Mouse (Mus musculus) hindbrain, embryonic 13.5 days (tissue): ENCODE data around the gene Mageb5. TPM values are rescaled to one million over a fixed set of nuclear protein-coding genes. Genes with fewer than 3 reads are reported as not detected.
"Not testable (repeated sequence)": the region's sequence is repeated elsewhere in the genome, so short reads cannot be mapped to it uniquely, and the experiment has no call there.

Experiments
- ATAC-seq: fragments of 200-750 bp; cut with Nextera tagmentation; 2 replicates; pipeline ENCODE4 v1.8.0; 2017; ENCODE audit warnings: moderate TSS enrichment; ENCODE audit not compliant: low FRiP score
- H3K27ac ChIP-seq: fragments of 300-500 bp; sonication (generic); 2 replicates; pipeline ENCODE4 v1.5.1; 2015; ENCODE audit warnings: inconsistent platforms, mild to moderate bottlenecking, moderate library complexity
- H3K27me3 ChIP-seq: fragments of 300-500 bp; sonication (generic); 2 replicates; pipeline ENCODE4 v1.6.1; 2015; ENCODE audit warnings: mild to moderate bottlenecking, inconsistent platforms
- H3K36me3 ChIP-seq: fragments of 300-500 bp; sonication (generic); 2 replicates; pipeline ENCODE4 v1.6.1; 2015; ENCODE audit warnings: mild to moderate bottlenecking, inconsistent platforms
- H3K4me1 ChIP-seq: fragments of 300-500 bp; sonication (generic); replicated peaks from 2 replicates; pipeline ENCODE4 v1.6.1; 2015; ENCODE audit warnings: inconsistent platforms
- H3K4me2 ChIP-seq: fragments of 300-500 bp; sonication (generic); 2 replicates; pipeline ENCODE4 v1.6.1; 2015; ENCODE audit warnings: inconsistent platforms, mild to moderate bottlenecking, moderate library complexity
- H3K4me3 ChIP-seq: fragments of 300-500 bp; sonication (generic); 2 replicates; pipeline ENCODE4 v1.5.1; 2015; ENCODE audit warnings: mild to moderate bottlenecking, inconsistent platforms
- H3K9ac ChIP-seq: fragments of 300-500 bp; sonication (generic); 2 replicates; pipeline ENCODE4 v1.6.1; 2015; ENCODE audit warnings: mild to moderate bottlenecking, inconsistent platforms
- H3K9me3 ChIP-seq: fragments of 300-500 bp; sonication (generic); 2 replicates; pipeline ENCODE4 v1.6.1; 2016; ENCODE audit warnings: inconsistent platforms
- WGBS: fragments of 180-500 bp; shearing (Covaris S2); methylation state at CpG from one replicate; pipeline ENCODE4 v1.1.7; 2015; 5-methylcytosine and 5-hydroxymethylcytosine counted together
- polyA plus RNA-seq: library from polyadenylated mRNA; unstranded; fragments of >200 nt; fragmentation: Nextera tagmentation; extraction: Ambion mirVana; gene quantifications from 2 replicates; pipeline ENCODE4 v1.2.1, GENCODE M21; 2015

The Mageb5 gene
- not detected in 2 replicates for polyA plus RNA-seq

DNA sequence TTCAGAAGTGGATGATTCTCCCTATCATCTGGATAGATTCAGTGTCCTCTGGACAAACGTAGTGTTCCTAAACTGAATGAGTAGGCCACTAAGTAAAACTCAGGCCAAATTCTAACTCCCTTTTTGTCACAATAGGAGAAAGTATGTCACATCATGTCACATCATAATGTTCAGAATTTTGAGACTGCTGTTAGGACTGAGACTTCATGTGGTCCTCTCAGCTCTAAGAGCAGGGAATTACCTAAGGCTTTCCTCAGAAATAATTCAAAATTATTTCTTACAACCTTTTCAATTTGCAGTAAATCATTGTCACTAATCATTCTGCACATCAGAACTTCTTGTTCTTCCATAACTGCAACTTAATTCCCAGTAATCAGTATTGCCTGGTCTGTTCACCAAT is at the start of gene Mageb5:
Gene Mageb5, minus strand, starts transcription at position 101 of the 400 bp plus-strand sequence.
- not testable (repeated sequence) for H3K9ac ChIP-seq, H3K4me1 ChIP-seq, H3K4me3 ChIP-seq, H3K27ac ChIP-seq, ATAC-seq, H3K36me3 ChIP-seq, H3K4me2 ChIP-seq, H3K27me3 ChIP-seq, H3K9me3 ChIP-seq
- WGBS, result 82% methylated on average over 1 of the region's 1 CpGs

DNA sequence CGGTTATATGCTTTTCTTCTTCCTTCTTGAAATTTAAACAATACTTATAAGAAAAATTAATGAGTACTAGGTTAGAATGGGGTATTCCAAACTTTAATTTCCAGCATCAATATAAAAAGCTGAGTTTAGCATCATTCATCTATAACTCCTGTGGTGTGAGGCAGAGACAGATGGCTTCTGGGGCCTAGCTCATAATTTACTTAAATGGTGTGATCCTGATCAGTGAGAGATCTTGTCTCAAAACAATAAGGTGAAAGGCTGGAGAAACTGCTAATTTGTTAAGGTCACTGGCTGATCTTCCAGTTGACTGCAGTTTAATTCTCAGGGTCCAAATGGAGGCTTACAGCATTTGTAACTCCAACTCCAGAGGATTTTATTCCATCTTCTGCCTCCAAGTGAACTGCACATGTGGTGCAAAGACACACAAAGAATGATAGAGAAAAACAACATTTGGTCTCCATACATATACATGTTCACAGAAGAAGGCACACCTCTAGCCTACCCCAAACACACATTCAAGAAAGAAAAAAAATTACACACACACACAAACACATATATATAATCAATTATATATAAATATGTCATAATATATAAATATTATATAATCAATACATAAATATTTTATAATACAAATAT is 23.1 kb downstream of the Mageb5 start:
- not testable (repeated sequence) for H3K4me3 ChIP-seq, H3K9ac ChIP-seq, ATAC-seq, H3K36me3 ChIP-seq, H3K9me3 ChIP-seq, H3K27ac ChIP-seq, H3K27me3 ChIP-seq, H3K4me2 ChIP-seq, H3K4me1 ChIP-seq
- no CpG with 5 or more reads among the region's 1 CpGs for WGBS

Other genes starting within 250 kb of the Mageb5 start
- gene 1700084M14Rik, start 207.1 kb downstream of the Mageb5 start, polyA plus RNA-seq, result not detected in 2 replicates
- not detected in 2 replicates for gene Gm14781, start 150.8 kb downstream of the Mageb5 start, polyA plus RNA-seq
- not detected in 2 replicates for gene Mageb1, start 233.3 kb upstream of the Mageb5 start, polyA plus RNA-seq